Mouse (Mus musculus): ENCODE measurements at regions not wholly inside any gene's neighbourhood (a gene's known extent, or its start where the extent isn't known, plus 50 kb on each side); places are given as distances from the start of the nearest gene placed in this dataset.
"Not testable (repeated sequence)": the region's sequence is repeated elsewhere in the genome, so short reads cannot be mapped to it uniquely, and the experiment has no call there.

DNA sequence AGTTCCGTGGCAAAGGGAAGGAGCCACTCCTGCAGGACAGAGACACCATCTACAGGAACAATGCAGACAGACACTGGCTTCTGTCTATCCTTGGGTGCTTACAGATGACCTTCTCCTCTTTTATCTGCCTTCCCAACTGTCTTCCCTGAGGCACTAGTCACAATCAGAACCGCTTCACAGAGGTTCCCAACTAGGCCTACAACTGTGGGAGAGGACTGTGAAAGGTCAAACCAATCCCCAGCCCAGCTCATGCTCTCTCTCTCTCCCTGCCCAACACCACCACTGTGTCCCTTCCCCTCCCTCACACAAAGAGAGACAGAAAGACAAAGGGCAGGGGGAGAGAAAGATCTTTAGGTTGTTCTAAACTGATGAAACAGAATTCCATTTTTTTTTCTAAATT, 61.3 kb downstream of the Tmem17 start:
- no peaks in the 10 kb centered on the region for H3K36me3 ChIP-seq (ENCODE audit: inconsistent target)
- H3K27ac ChIP-seq = no peak overlapping the region
- WGBS (ENCODE audit: missing documents) = 72% methylated on average over 2 of the region's 2 CpGs
- no peaks in the 10 kb centered on the region for H3K79me2 ChIP-seq (ENCODE audit: inconsistent target)
- no peak overlapping the region for H3K4me3 ChIP-seq (ENCODE audit: inconsistent target)

DNA sequence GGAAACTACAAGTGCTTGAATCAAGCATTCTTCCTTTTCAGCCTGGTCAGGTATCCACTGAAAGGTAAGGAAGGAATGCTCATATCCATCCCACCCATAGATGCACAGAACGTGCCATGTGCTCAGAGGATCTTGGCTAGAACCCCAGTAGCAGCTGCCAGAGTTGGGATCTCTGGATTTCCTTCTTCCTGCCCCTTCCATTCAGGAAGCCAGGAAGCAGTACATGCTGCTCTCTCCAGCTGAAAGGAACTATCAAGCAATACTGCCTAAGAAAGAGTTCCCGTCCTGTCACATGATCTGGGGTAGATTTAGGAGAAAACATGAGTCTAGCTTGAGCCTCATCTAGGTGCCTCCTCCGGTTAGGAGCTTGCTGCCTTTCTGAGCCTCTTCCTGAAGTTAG, 61.9 kb downstream of the Tmem17 start:
- Histone ChIP-seq H3K36me3 (ENCODE audit: inconsistent target) (no peaks in the 10 kb centered on the region), H3K4me3 (ENCODE audit: inconsistent target) (no peak overlapping the region), H3K27ac (no peak overlapping the region), H3K79me2 (ENCODE audit: inconsistent target) (no peaks in the 10 kb centered on the region)
- WGBS (ENCODE audit: missing documents) = 86% methylated on average over 3 of the region's 3 CpGs

DNA sequence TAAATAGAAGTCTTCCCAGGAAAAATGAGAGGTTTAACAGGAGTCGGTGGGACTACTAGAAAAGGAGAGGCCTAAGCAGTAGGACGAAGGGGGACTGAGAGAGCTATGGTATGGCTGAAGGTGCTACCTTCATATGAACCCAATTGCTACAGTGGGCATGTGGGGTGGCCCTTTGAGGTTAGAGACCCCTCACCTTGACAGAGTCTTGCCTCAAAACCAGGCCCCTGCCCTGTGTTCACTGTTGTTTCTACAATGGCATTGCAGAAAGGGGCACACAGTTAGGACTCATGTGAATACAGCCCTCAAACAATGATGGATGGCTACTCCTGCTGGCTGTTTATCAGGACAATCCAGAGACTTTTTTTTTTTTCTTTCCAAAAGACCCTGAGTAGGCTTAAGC, 62.6 kb downstream of the Tmem17 start:
- WGBS (ENCODE audit: missing documents) = 96% methylated on average over 2 of the region's 2 CpGs
- H3K27ac ChIP-seq = no peak overlapping the region
- H3K36me3 ChIP-seq (ENCODE audit: inconsistent target) = no peaks in the 10 kb centered on the region
- H3K4me3 ChIP-seq (ENCODE audit: inconsistent target) = no peak overlapping the region
- H3K79me2 ChIP-seq (ENCODE audit: inconsistent target) = no peaks in the 10 kb centered on the region

- Histone ChIP-seq H3K4me3 (ENCODE audit: inconsistent target) (no peak overlapping the region), H3K79me2 (ENCODE audit: inconsistent target) (no peaks in the 10 kb centered on the region), H3K36me3 (ENCODE audit: inconsistent target) (no peaks in the 10 kb centered on the region), H3K27ac (no peak overlapping the region)
- 57% methylated on average over 5 of the region's 5 CpGs for WGBS (ENCODE audit: missing documents)
These were observed 72.2 kb downstream of the Tmem17 start for GRCm38 (mm10) chr11:22584100-22584487.

GRCm38 (mm10) chr11:22584488-22585158, 72.7 kb downstream of the Tmem17 start:
- 7% methylated on average over 13 of the region's 14 CpGs for WGBS (ENCODE audit: missing documents)
- Histone ChIP-seq H3K36me3 (ENCODE audit: inconsistent target) (no peaks in the 10 kb centered on the region), H3K79me2 (ENCODE audit: inconsistent target) (no peaks in the 10 kb centered on the region), H3K27ac (no peak overlapping the region), H3K4me3 (ENCODE audit: inconsistent target) (no peak overlapping the region)

- Histone ChIP-seq H3K79me2 (ENCODE audit: inconsistent target) (no peaks in the 10 kb centered on the region), H3K4me3 (ENCODE audit: inconsistent target) (no peak overlapping the region), H3K36me3 (ENCODE audit: inconsistent target) (no peaks in the 10 kb centered on the region), H3K27ac (no peak overlapping the region)
- WGBS (ENCODE audit: missing documents) = 76% methylated on average over 7 of the region's 7 CpGs
These were observed 75.9 kb downstream of the Tmem17 start for GRCm38 (mm10) chr11:22587691-22588241.

- no peaks in the 10 kb centered on the region for H3K36me3 ChIP-seq (ENCODE audit: inconsistent target)
- H3K4me3 ChIP-seq (ENCODE audit: inconsistent target) = no peak overlapping the region
- 100% methylated on average over 1 of the region's 2 CpGs for WGBS (ENCODE audit: missing documents)
- no peaks in the 10 kb centered on the region for H3K79me2 ChIP-seq (ENCODE audit: inconsistent target)
- no peak overlapping the region for H3K27ac ChIP-seq
These were observed 76.7 kb downstream of the Tmem17 start for GRCm38 (mm10) chr11:22588546-22588945.

DNA sequence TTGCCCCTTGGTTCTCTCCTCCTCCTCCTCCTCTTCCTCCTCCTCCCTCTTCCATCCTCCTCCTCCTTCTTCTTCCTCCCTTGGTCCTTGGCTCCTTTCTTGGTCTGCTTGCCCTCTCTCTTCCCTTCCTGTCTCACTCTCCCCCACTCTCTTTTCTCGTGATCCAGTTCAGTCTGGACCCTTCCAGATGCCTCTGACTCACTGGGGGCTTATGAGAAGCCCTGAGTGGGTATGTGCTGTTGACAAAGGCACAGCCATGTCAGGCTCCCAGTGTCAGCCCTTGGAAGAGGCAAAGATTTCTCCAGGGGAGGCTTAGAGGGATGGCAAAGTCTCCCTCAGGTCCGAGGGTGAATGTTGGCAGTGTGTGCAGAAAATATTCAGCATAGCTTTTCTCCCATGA, 78.0 kb downstream of the Tmem17 start:
- no peaks in the 10 kb centered on the region for H3K36me3 ChIP-seq (ENCODE audit: inconsistent target)
- H3K79me2 ChIP-seq (ENCODE audit: inconsistent target) = no peaks in the 10 kb centered on the region
- no peak overlapping the region for H3K4me3 ChIP-seq (ENCODE audit: inconsistent target)
- no peak overlapping the region for H3K27ac ChIP-seq
- WGBS (ENCODE audit: missing documents) = 71% methylated on average over 2 of the region's 2 CpGs

- H3K36me3 ChIP-seq (ENCODE audit: inconsistent target); H3K4me3 ChIP-seq (ENCODE audit: inconsistent target); H3K79me2 ChIP-seq (ENCODE audit: inconsistent target); H3K27ac ChIP-seq: not testable (repeated sequence)
- 94% methylated on average over 13 of the region's 14 CpGs for WGBS (ENCODE audit: missing documents)
These were observed 79.2 kb downstream of the Tmem17 start for GRCm38 (mm10) chr11:22591050-22591449.

DNA sequence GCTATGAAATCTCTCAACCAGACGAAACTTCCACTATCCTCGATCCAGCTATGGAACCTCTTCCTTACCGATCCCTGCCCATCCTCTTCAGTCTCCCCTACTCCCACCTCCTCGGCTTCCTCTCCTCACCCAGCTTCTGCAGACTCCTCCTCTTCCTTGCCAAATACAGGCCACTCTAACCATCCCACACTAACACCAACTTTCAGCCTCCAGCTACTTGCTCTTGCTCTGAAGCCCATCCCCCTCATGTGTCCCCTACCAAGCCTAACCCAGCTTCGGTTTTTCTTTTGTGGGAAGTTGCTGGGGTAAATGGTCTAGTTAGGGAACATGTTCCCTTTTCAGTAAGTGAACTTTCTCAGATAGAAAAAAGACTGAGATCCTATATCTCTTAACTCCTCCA, 80.8 kb downstream of the Tmem17 start:
- Histone ChIP-seq H3K27ac (no peak overlapping the region), H3K79me2 (ENCODE audit: inconsistent target) (no peaks in the 10 kb centered on the region), H3K4me3 (ENCODE audit: inconsistent target) (no peak overlapping the region), H3K36me3 (ENCODE audit: inconsistent target) (no peaks in the 10 kb centered on the region)
- 81% methylated on average over 5 of the region's 5 CpGs for WGBS (ENCODE audit: missing documents)

DNA sequence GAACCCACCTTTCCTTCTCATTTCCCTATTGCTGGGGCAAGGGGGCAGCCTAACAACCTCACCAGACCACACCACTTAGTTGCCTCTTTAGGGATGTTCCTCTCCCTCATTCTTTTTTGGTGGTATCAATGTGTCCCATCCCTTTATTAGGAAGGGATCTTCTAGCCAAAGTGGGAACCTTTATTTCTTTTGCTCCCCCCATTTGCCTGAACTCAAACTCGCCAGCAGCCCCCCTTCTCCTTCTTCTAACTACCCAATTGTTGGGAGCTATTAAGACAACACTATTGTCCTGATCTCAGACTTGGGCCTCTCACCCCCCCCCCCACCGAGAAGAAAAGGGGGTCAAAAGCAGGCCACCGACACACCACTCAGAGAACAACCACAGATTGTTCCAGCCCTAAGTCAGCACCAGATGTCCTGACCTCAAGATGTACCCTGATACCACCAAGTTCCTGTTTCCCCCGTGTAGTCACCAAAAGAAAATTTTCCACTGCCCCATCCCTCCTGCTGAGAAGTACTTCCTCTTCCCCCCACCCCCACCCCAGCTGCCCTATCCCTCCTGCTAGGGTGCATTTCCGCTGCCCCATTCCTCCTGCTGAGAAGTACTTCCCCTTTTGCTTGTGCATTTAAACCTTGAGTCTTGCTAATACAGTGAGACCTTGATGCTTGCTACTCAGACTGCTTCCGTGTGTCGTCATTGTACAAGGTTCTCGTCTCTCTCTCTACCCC, 84.4 kb downstream of the Tmem17 start:
- Histone ChIP-seq H3K4me3 (ENCODE audit: inconsistent target) (no peak overlapping the region), H3K79me2 (ENCODE audit: inconsistent target) (no peaks in the 10 kb centered on the region), H3K36me3 (ENCODE audit: inconsistent target) (no peaks in the 10 kb centered on the region), H3K27ac (no peak overlapping the region)
- 69% methylated on average over 7 of the region's 8 CpGs for WGBS (ENCODE audit: missing documents)

DNA sequence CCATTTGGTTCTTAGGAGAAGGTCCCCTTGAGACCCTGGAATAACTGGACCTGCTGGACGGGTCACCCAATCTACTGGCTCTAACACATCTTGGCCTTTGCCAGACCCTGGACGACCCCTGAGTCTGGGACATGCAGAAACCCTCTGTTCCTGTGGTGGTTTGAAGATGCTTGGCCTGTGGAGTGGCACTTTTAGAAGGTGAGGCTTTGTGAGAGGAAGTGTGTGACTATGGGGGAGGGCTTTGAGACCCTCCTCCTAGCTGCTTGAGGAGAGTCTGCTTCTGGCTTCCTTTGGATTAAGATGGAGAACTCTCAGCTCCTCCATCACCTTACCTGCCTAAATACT, 84.9 kb downstream of the Tmem17 start:
- no peak overlapping the region for H3K4me3 ChIP-seq (ENCODE audit: inconsistent target)
- WGBS (ENCODE audit: missing documents) = 100% methylated on average over 1 of the region's 2 CpGs
- H3K79me2 ChIP-seq (ENCODE audit: inconsistent target) = no peaks in the 10 kb centered on the region
- no peak overlapping the region for H3K27ac ChIP-seq
- no peaks in the 10 kb centered on the region for H3K36me3 ChIP-seq (ENCODE audit: inconsistent target)

DNA sequence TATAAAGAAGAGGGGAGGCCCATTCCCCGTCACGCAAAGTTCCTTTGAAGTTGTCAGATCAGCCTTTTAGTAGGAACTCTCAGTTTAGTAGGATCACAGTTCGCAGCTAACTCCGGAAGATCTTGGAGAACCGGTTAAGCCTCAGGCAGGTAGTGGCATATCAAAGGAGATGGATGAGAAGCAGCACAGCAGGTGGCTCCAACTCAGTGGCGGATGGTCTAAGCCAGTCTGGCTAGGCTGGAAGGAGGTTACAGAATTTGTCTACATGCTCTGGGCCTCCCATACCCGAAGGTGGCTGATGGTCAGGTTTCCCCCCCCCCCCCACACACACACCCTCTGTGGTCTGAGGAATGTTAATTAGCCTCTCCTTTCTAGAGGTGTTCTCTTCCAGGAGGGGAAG, 88.5 kb downstream of the Tmem17 start:
- Histone ChIP-seq H3K79me2 (ENCODE audit: inconsistent target) (no peaks in the 10 kb centered on the region), H3K36me3 (ENCODE audit: inconsistent target) (no peaks in the 10 kb centered on the region), H3K4me3 (ENCODE audit: inconsistent target) (no peak overlapping the region), H3K27ac (no peak overlapping the region)
- WGBS (ENCODE audit: missing documents) = 82% methylated on average over 7 of the region's 7 CpGs

DNA sequence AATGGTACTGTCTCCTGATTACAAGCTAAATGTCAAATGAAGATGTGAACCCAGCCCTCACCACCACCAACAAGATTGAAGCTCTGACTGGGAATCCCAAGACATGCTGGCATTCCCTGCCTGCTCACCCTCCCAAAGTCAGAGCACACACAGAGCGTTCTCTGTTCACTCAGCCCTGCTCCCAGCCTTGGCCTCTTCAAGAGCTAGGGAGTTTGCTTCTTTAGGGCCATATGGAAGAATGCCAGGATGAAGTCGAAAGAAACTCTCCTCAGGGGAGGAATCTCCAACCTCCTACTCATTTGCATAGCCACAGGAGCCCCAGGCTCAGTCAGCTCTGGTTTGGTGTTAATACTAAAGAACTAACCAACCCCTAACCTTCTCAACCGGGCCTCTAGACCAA, 90.1 kb downstream of the Tmem17 start:
- no peak overlapping the region for H3K4me3 ChIP-seq (ENCODE audit: inconsistent target)
- no peaks in the 10 kb centered on the region for H3K79me2 ChIP-seq (ENCODE audit: inconsistent target)
- WGBS (ENCODE audit: missing documents) = 53% methylated on average over 3 of the region's 3 CpGs
- no peaks in the 10 kb centered on the region for H3K36me3 ChIP-seq (ENCODE audit: inconsistent target)
- H3K27ac ChIP-seq = no peak overlapping the region

DNA sequence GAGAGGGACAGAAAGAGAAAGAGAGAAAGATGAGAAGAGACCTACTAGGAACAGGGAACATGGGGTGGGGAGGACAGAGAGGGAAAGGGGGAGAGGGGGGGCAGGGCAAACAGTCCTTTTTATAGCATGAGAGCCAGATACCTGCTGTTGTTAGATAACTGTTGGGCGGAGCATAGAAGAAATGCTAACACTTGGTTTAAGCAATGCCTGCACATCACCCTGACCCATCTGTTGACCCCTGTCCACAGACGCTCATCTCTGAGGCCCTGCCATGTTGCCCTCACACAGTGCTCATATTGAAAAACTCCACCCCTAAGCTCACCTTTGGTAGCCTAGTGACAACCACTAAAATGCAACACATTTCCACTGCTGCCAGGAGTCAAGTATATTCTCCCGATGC, 90.7 kb downstream of the Tmem17 start:
- Histone ChIP-seq H3K4me3 (ENCODE audit: inconsistent target) (no peak overlapping the region), H3K79me2 (ENCODE audit: inconsistent target) (no peaks in the 10 kb centered on the region), H3K27ac (no peak overlapping the region), H3K36me3 (ENCODE audit: inconsistent target) (no peaks in the 10 kb centered on the region)
- 93% methylated on average over 3 of the region's 3 CpGs for WGBS (ENCODE audit: missing documents)

Data from macrophage (primary cell).